Mouse (Mus musculus) ES-Bruce4 (cell line): ENCODE measurements around the gene Tbc1d13.

ENCODE experiments used
- CTCF ChIP-seq: IDR thresholded peaks from one replicate; pipeline ENCODE4 v1.8.1; 2011; ENCODE audit warnings: low read depth, low read length
- EP300 ChIP-seq: IDR thresholded peaks from 2 replicates; pipeline ENCODE4 v1.6.1; 2011; ENCODE audit warnings: low read depth, low read length; ENCODE audit not compliant: insufficient read depth
- POLR2A ChIP-seq: IDR thresholded peaks from one replicate; pipeline ENCODE4 v1.8.1; 2011; ENCODE audit warnings: low read length; ENCODE audit not compliant: insufficient read depth

- TF ChIP-seq EP300 (no peak), CTCF (no peak), POLR2A (no peak)
Measured at GRCm38 (mm10) chr2:30132801-30133612, 539 bp upstream of the Tbc1d13 start.
